Mouse (Mus musculus): Measurements from ENCODE around the gene Ddx54.

GRCm38 (mm10) chr5:120590356-120591010 is 22.1 kb upstream of the Ddx54 start:
- TF ChIP-seq EP300 (optimal IDR thresholded peaks at IDR 0.05) (no peak), CTCF (IDR thresholded peaks at IDR 0.05; ENCODE audit: low read depth) (peak; percentile 69)
